Mouse (Mus musculus) testis, postnatal 14 days (tissue): ENCODE results near the gene Gm17581.
A peak's percentile ranks its signal among the peaks of the same experiment; 100 is the strongest.
"Not testable (repeated sequence)": the region's sequence is repeated elsewhere in the genome, so short reads cannot be mapped to it uniquely, and the experiment has no call there.

Source experiments
- DNase-seq: peaks from one replicate; pipeline ENCODE4 v3.0.0; 2021; ENCODE audit warnings: low spot score

Gene Gm17581

GRCm38 (mm10) chr2:155735766-155736165 lies at the start of gene Gm17581:
Gm17581 (minus strand) TSS chr2:155735866.
- DNase-seq, result not testable (repeated sequence)

- DNase-seq, result no peak
Measured at GRCm38 (mm10) chr2:155784534-155784933, 48.9 kb upstream of the Gm17581 start.

- DNase-seq, result no peak
Measured at GRCm38 (mm10) chr2:155779506-155779905, 43.8 kb upstream of the Gm17581 start.

- no peak for DNase-seq
Measured at GRCm38 (mm10) chr2:155779066-155779465, 43.4 kb upstream of the Gm17581 start.

- DNase-seq, result no peak
Measured at GRCm38 (mm10) chr2:155778004-155778403, 42.3 kb upstream of the Gm17581 start.

- no peak for DNase-seq
Measured at GRCm38 (mm10) chr2:155777688-155777985, 42.0 kb upstream of the Gm17581 start.

- no peak for DNase-seq
Measured at GRCm38 (mm10) chr2:155776824-155777687, 41.4 kb upstream of the Gm17581 start.

GRCm38 (mm10) chr2:155775685-155776263 lies 40.1 kb upstream of the Gm17581 start:
- DNase-seq, result peak; percentile 69

GRCm38 (mm10) chr2:155774927-155775684 lies 39.4 kb upstream of the Gm17581 start, which contains the start of gene Mmp24:
Mmp24 (plus strand) TSS chr2:155775342.
- no peak for DNase-seq

- DNase-seq, result no peak
Measured at GRCm38 (mm10) chr2:155774261-155774926, 38.7 kb upstream of the Gm17581 start.

- DNase-seq, result no peak
Measured at GRCm38 (mm10) chr2:155773664-155774063, 38.0 kb upstream of the Gm17581 start.

GRCm38 (mm10) chr2:155764679-155765418 lies 29.2 kb upstream of the Gm17581 start:
- DNase-seq, result peak; percentile 70

GRCm38 (mm10) chr2:155756855-155757566 lies 21.3 kb upstream of the Gm17581 start:
- DNase-seq, result no peak

- no peak for DNase-seq
Measured at GRCm38 (mm10) chr2:155755746-155756145, 20.1 kb upstream of the Gm17581 start.

- DNase-seq, result no peak
Measured at GRCm38 (mm10) chr2:155751014-155751786, 15.5 kb upstream of the Gm17581 start, which contains the start of gene Procr. Procr (plus strand) TSS chr2:155751117.

GRCm38 (mm10) chr2:155749394-155749793 lies 13.7 kb upstream of the Gm17581 start:
- DNase-seq, result no peak

- no peak for DNase-seq
Measured at GRCm38 (mm10) chr2:155745487-155745886, 9.8 kb upstream of the Gm17581 start.

GRCm38 (mm10) chr2:155743351-155743750 lies 7.7 kb upstream of the Gm17581 start:
- DNase-seq, result no peak

- DNase-seq, result no peak
Measured at GRCm38 (mm10) chr2:155742931-155743337, 7.3 kb upstream of the Gm17581 start.

- DNase-seq, result no peak
Measured at GRCm38 (mm10) chr2:155742211-155742610, 6.5 kb upstream of the Gm17581 start.
